Mouse (Mus musculus) urinary bladder, postnatal 25 days (tissue): ENCODE measurements around the gene Slc1a3.

Experiments used
- DNase-seq: peaks from one replicate; pipeline ENCODE4 v3.0.0; 2022; ENCODE audit warnings: low spot score

Slc1a3 gene

GRCm38 (mm10) chr15:8605538-8606188 is 104.9 kb downstream of the Slc1a3 start:
- no peak for DNase-seq

- no peak for DNase-seq
These were observed 108.2 kb downstream of the Slc1a3 start for GRCm38 (mm10) chr15:8602362-8602761.

- no peak for DNase-seq
These were observed 109.0 kb downstream of the Slc1a3 start for GRCm38 (mm10) chr15:8601312-8602146.

GRCm38 (mm10) chr15:8596375-8596900 is 114.1 kb downstream of the Slc1a3 start:
- no peak for DNase-seq

GRCm38 (mm10) chr15:8595226-8595625 is 115.3 kb downstream of the Slc1a3 start:
- DNase-seq, result no peak

GRCm38 (mm10) chr15:8589503-8590116 is 121.0 kb downstream of the Slc1a3 start:
- peak; percentile 60 for DNase-seq

GRCm38 (mm10) chr15:8588065-8588464 is 122.5 kb downstream of the Slc1a3 start:
- DNase-seq, result no peak

- no peak for DNase-seq
These were observed 123.7 kb downstream of the Slc1a3 start for GRCm38 (mm10) chr15:8586822-8587281.
